Mouse (Mus musculus) adrenal gland, postnatal 36 days (tissue): ENCODE measurements around the gene Arl16. TPM values are rescaled to one million over a fixed set of nuclear protein-coding genes. Genes with fewer than 3 reads are reported as not detected.

Experiments used
- DNase-seq, 2 experiments: peaks; one replicate each; pipeline ENCODE4 v3.0.0; 2021; ENCODE audit warnings: mixed read lengths in 1 of 2
- total RNA-seq, 2 experiments: library from RNA; stranded (reverse); gene quantifications; 2 replicates each; pipeline ENCODE4 v1.2.3; 2021

Arl16 gene
- total RNA-seq, 2 experiments from 2014 or later, result 18.4 to 22.3 TPM

DNA sequence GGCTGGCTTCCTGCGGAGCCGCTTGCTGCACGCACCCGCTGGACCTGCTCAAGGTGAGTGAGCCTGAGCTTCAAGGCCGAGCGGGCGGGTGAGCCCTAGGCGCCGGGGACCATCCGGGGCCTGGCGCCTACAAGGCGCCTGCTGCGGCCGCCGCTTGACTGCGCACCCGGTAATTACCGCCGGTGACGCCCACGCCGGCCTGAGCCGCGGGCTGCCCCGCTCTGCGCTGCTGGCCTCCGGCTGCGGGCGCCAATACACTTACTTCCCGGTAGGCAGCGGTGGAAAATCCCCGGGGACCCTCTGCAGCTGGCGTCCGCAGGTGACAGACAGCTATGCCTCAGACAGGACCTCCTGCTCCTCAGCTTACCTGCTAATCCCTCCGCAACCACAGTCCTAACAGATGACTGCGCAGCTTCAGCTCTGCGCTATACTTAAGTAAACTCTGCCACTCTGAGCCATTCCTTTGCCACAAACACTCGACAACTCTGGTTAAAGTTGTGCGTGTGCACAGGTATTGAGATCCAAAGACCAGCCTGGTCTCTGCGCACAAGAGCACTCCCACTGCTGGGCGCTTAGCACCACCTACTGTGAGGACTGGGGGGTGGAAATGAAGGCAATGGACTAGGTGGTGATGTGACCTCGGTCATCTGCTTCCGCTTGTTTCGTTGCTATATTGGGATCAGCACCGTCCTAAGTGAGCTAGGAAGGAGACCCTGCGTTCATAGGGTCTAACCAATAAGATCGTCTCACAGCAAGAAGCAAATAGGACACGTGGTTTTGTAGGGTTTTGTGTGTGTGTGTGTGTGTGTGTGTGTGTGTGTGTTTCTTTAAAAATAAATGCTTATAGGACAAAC is 24.8 kb upstream of the Arl16 start:
- DNase-seq, result peak; percentile 57 to 65

DNA sequence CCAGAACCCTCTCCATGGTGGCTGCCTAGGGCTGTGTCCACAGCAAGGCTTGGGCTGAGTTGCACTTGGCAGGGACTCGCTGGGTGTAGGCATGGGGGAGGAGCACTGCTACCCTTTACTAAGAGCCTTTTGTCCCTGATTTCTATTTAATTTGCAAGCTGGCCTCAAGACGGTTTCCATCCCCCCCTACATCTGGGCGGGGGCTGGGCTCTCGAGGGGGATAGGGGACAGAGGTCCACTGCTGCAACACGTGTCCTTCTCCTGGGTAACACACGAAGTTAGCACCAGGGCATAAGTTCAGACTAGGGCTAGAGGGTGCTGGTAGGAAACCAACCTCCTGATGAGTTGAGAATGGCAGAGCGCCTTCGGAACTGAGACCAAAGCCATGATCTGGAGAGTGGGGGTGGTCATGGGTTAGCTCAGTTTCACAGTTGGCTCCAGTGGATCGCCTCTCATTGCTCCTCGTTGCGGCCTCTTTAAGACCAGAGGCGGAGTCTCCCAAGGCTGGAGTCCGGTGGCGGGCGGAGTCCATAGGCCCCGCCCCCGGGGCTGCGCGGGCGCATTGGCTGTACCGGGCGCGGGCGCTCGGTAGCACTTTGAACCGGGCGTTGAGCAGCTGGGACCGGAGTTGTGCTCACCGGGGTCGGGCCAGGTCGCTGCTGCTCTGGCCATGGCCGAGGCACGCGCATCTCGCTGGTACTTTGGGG is 24.1 kb upstream of the Arl16 start, which contains the start of gene Slc25a10:
TSS of gene Slc25a10 (plus strand) at position 524 of the 707 bp plus-strand sequence.
- peak; percentile 93 to 97 for DNase-seq

DNA sequence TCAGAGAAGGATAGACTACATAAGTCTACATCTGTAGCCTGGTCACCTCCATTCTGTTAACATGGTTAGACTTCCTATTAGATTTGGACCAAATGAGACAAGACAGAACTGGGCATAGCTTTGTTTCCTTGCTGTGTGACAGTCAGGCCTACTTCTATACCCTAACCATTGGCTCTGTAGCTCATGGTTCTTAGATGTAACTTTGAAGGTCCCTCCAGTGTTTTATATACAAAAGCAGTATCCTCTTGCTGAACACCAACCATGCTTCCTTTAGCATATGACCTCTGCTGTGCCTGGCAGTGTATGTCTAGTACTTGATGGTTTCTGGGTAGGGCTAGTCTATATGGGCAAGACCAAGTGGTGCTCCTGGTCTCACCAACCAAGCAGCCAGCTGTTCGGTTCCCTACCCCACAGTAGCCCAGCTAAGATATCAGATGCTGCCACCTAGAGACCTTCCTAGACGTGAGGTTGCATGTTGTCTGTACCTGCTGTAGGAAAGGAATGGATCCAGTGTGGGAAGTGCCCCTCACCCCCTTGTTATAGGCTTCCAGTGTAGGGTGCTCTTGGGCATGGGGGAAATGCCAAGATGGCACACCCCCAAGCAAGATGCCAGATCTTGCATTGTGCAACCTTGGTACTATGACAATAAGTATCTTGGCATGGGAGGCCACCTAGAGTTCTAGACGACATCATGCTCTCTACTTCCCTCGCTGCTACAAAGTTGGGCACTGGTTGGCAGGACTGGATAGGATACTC is 23.1 kb upstream of the Arl16 start:
- no peak for DNase-seq

DNA sequence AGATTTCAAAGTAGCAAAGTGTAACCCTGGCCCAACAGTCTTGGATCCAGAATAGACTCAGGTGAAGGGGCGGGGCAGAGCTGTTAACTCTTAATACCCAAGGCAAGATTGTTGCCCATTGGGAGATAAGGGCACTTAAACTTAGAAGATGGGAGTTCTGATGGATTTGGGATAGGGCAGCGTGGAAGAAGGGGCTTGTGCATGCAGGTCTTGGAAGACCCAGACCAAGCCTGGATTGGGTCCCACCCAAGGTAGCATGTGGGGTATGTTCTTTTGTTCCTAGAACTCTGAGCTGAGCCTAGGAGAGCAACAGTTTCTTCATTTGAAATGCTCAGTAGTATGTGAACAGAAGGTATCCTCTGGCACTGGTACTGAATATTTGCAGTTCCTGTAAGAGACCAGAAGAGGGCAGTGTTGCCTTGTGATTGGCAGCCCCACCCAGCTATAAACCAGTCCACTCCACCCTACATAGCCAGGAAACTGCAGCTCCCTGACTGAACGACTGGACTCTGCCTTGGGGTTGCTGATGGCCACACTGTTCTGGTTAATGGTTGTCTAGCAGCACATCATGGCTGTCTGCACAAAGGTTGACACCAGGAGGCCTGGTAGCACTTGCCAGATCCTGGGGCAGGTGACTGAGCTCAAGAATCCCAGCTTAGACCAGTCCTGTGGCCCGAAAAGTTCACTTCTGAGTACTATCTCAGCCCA is 21.8 kb upstream of the Arl16 start:
- peak; percentile 64 to 76 for DNase-seq

DNA sequence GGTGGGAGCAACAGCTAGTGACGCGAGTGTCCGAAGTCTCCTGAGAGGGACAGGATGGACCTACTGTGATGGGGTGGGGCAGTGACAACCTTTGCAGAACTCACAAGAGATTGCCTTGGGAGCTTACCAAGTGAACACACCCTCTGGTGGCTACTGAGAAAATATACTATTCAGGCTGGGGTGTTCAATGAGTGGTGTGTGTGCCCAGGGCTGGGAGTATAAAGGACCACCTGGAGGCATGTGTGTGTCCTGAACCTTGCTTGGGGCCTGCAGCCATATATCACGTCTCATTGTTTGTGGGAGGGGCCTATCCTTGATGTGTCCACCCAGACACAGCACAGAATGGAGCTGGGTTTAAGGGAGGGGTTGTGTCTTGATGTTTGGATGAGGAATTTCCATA is 21.1 kb upstream of the Arl16 start:
- DNase-seq, result no peak

DNA sequence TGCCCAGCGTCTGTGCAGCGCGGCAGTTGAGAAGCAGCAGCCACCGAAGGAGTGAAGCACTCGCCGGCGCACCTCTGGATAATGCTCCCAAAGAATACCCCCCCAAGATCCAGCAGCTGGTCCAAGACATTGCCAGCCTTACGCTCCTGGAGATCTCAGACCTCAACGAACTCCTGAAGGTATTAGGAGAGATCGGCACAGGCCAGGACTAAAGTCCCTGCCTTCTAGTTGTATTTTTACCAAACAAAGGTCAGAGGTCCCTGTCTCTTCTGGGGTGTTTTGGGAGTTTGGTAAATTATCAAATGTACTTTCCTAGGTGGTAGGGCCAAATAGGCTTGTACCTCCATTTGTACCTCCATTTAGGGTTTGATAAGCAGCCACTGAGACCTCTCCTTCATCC is 17.8 kb upstream of the Arl16 start:
- no peak for DNase-seq

DNA sequence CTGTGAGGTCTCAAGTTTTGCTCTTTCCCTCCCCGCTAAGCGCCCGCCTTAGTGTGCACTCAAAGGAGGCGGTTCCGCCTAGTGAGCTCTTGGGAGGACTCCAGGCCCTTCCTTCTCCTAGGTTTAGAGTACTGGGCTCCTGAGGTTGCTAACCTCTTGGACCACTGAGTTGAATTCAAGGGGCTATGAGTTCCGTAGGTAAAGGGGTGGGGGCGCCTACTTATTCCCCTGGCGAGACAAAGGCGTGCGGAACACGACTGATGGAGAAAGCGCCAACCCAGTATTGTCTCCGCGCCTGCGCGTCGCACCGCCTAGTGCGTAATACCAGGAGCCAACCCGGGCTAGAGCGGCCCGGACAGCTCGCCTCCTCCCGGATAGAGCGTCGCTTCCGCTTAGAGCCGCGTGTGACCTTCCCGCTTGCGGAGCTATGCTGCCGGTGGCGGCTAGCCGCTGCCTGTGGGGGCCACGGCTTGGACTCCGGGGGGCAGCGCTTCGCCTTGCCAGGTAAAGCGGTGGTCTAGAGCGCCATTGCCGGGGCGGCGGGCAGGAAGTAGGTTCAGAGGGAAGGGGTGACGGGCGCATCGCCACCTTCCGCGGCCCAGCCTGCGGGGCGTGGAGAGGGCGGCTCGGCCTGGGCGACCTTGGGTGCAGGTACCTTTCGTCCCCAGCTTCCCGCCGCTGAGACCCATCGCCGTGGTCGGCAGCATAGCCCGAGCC is 17.0 kb upstream of the Arl16 start, which contains the start of gene Mrpl12:
TSS of gene Mrpl12 (plus strand) at position 349 of the 717 bp plus-strand sequence.
- peak; percentile 94 for DNase-seq

DNA sequence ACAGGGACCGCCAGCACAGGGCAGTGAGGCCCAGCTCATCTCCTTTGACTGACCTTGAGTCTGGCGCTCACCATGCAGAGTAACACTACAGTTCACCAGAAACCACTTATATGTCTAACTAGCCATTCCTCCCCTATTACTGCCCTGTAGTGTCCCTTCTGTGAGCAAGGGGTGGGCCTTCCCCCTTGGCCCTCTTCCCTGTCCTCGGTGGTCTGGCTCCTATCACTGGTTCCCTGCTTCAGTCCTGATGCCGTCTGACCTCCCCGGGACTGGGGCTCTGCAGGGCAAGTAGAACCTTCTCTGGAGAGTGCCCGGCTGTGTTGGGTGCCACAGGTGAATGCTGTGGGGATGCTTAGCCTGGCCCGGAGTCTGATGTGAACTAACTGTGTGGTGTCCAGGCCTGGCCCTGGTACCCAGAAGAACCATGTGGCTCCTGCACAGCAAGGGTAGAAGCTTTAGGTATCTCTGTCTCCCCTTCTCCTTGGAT is 16.1 kb upstream of the Arl16 start:
- no peak for DNase-seq

DNA sequence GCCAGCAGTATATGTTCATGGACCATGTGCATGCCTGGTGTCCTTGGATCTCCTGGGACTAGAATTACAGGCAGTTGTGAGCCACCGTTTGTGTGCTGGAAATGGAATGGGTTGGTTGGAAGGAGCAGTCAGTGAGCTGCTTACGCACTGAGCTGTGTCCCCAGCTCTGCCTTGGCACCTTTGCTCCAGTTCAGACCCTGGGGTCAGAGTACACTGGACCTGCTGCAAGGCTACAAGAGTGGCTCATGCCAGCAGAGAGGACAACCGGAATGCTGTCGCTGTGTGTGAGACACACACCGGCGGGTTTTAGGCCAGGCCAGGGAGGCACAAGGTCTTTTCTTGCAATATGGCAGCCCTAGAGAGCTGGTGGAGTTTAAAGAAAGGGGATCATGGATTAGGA is 4.6 kb upstream of the Arl16 start:
- DNase-seq, result no peak

DNA sequence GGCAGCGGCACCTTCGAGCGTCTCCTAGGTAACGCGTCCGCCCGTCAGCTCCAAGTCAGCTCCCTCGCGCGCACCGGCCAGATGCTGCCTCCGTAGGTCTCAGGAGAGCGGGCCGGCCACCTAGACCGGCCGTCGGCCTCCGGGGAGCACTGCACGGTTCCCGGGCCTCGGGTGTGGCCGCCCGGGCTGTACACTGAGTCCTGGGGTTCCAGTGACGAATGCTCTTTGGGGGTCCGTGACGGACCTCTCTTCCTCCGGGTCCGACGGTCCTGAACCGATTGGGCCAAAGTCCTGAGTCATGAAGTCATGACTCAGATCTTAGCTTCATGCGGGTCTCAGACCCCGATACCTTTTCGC is 307 bp upstream of the Arl16 start:
- DNase-seq, result no peak

DNA sequence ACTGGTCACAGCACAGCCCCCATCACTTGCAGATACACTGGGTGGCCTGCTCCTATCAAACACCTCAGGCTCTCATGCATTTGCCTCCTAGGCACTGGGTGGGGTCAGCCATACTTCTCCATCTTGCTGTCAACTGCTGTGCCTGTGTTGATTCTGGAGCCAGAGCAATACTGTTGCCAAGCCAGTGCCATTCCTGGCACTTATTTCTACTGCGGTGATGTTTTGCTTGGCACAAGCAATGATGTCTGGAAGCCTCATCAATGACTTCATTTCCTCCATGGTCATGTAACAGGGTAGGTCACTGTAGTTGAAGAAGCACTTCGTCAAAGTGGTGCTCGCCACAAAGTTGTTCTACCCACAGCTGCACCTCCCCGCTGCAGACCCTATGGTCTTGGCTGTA is 1.9 kb downstream of the Arl16 start:
- DNase-seq, result no peak

DNA sequence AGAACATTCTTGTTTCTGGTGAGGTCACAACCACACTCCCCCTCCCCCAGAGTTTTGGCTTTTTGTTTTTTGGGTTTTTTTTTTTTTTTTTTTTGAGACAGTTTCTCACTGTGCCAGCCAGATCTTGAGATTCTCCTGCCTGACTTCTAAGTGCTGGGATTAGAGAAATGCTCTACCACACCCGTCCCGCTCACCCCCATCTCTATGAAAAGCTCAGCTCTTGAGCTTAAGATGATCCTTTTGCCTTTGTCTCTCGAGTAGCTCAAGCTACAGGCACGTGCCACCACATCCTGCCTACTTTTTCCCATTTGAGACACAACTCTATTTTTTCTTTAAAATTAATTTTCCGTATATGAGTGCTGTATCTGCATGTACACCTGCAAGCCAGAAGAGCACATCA is 3.0 kb downstream of the Arl16 start:
- DNase-seq, result no peak

DNA sequence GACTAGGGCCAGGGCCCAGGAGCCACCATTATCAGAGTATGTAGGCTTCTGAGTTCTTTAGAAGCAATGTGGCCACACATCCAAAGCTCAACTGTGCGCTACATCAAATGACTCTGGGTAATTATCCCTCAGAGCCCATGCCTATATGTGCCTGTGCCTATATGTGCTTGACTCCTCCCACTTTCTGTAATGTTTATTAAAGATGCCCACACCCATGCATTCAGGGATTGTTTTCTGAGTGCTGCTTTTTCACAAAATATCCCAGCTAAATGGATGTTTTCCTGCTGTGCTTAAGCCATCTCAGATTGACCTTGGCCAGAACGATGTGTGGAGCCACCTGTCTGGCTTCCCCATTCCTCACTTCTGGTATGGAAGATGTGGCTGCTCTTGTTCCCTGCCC is 3.9 kb downstream of the Arl16 start:
- DNase-seq, result no peak

DNA sequence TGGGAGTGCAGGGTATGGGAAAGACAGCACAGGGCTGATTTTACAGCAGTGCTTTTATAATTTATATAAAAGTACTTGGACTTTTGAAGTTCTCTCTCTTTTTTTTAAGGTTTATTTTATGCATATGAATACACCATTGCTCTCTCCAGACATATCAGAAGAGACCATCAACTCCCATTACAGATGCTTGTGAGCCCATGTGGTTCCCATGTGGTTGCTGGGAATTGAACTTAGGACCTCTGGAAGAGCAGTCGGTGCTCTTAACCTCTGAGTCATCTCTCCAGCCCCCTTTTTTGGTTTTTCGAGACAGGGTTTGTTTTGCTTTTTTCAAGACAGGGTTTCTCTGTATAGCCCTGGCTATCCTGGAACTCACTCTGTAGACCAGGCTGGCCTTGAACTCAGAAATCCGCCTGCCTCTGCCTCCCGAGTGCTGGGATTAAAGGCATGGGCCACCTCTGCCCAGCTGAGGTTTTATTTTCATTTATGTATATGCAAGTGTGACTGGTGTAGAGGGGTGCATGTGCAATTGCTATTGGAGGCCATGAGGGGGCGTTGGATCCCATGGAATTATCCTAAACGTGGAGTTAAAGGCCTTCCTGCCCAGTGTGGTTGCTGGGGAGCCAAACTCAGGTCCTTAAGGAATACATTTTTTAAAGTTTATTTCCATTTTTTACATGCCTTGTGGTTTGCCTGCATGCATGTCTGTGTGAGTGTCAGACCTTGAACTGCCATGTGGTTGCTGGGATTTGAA is 8.4 kb downstream of the Arl16 start:
- DNase-seq, result no peak

DNA sequence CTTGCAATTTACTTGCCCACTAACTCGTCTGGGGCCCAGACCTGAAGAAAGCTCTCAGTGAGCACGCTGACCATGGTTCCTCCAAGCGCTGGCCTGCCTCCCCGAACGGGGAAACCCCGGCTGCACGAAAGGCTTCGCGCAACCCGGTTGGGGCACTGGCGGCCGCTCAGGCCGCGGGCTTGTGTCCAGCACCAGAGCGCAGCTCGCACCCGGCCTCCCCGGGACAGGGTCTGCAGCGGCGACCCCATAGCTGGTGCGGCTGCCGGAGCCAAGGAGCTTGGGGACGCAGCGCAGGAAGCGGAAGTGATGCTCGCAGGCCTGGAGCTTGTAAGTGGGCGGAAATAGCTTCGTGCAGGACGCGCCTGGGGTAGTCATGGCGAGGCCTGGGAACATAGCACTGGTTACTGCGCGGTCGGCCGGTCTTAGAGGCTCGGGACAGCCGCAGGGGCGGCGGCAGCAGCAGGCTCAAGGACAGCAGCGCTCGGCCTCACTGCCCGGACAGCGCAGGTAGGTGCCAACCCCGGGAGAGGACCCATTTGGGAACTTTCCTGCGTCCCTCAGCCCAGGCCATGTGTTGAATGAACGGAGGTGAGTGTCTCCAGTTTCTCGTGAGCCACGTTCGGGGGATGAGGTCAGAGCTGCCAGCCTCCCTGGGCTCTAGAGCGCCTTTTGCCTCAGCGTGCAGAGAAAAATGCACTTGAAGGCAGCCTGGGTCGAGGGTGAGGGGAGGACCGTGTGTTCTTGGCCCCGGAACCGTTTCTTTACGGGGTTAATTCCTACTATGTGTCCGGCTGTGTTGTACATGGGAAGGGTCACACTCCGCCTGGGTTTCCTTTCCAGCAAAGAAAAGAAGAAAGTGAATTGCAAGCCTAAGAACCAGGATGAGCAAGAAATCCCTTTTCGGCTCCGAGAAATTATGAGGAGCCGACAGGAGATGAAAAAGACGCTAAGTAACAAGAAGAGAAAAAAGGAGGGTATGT is 9.3 kb downstream of the Arl16 start, which contains the start of the genes Oxld1 and Ccdc137:
TSS of gene Oxld1 (minus strand) at position 297 of the 980 bp plus-strand sequence.
TSS of gene Ccdc137 (plus strand) at position 344 of the 980 bp plus-strand sequence.
- peak; percentile 84 to 87 for DNase-seq

DNA sequence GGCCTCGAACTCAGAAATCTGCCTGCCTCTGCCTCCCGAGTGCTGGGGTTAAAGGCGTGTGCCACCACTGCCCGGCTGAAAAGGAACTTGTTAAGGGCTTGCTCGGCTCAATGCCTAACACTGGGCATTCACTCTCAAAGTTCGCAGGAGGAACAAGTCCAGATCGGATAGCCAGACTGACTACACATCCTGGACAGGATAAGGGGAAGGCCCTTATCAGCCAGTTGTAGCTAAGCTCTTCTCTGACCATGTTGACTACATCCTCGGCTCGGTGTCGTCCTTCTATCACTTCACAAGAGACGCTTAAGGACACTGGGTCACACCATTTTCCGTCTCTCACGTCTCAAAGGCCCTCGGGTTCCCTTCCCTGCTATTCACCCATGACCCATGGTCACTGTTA is 10.0 kb downstream of the Arl16 start:
- DNase-seq, result no peak

DNA sequence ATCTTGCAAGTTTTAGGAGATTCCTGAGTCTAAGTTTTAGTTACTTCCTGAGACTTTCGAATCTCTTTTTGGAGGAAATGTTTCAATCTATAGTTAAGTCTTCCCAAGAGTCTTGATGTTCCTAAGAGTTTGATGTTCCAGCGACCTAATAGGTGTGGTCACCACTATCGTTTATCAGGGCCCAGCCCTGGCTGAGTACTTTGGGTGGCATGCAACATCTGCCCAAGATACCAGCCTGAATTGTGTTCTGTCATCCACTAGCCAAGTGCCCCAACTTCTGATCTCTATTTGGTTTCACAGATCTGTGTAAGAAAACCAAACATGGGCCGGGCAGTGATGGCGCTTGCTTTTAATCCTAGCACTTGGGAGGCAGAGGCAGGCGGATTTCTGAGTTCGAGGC is 12.0 kb downstream of the Arl16 start:
- no peak for DNase-seq

DNA sequence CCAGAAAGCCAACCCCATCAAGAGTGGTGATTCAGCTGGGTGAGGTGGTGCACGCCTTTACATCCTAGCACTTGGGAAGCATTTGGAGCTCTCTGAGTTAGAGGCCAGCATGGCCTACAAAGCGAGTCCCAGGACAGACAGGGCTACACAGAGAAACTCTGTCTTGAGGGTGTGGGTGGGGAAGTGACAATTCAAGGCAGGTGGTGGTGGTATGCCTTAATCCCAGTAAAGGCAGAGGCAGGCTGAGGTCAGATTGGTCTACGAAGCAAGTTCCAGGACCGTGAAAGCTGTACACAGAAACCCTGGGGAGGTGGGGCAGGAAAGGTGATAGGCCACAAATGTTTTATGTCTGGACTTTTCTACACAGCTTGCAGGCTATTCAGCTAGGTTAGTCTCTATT is 12.4 kb downstream of the Arl16 start:
- no peak for DNase-seq

DNA sequence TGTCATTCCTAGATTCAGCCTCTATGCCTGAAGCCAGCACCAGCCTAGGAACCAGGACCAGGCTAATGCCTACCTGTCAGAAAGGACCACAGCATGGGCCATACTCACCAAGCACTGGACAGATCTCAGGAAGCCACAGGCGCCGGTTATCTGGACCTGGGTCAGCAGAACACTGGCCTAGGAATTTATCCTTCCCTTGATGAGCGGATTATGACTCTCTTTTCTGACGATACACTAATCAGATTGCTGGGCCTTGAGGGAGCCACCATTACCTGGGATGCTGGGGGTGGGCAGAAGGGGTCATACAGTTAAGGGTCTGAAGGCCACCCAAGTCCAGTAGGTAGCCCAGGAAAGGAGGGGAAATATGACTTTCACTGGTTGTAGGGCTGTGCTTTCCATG is 14.1 kb downstream of the Arl16 start, which contains the start of gene Pde6g:
TSS of gene Pde6g (minus strand) at position 195 of the 400 bp plus-strand sequence.
- DNase-seq, result no peak
